In the genomic region with DNA sequence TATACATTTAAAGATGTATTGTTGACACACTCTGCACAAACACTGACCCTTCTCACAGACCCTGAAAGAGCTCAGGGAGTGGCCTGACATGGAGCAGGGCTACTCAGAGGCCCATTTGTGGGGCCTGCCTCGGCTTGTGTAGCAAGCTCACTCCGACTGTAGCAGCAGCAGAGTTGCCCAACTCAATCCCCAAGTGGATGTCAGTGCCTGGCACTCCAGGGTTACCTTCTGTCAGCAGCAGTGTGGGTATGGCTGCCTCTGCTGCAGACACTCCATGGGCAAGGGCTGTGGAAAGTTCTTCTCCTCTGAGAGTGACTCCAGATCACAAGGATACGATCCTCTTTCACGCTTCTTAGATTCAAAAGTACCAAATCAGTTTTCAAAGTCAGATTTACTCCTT, we compare ENCODE assay signal across 14 mouse cellular contexts. TPM values are rescaled to one million over a fixed set of nuclear protein-coding genes. Genes with fewer than 3 reads are reported as not detected.
DNase-seq lines count a peak whose midpoint lies in the region.
"Had no signal": no experiment of that assay in that cellular context is flagged by ENCODE, and none has a peak within 500 bp of the region (broad histone marks: within the 10 kb centered on the region; RNA-seq: fewer than 3 reads in every experiment).

No protein-coding gene starts in this region.

- peak; percentile 20 for DNase-seq in adrenal gland, adult 2 months
- no peak for DNase-seq in adrenal gland, postnatal 4 days (ENCODE audit: low spot score in 2 of 2)
- DNase-seq in adrenal gland, postnatal 25 days: peak; percentile 8
- no peak for DNase-seq in adrenal gland, adult 8-10 months
- DNase-seq in heart, adult 11 months: peak; percentile 74
- no peak for DNase-seq in heart, adult 8-10 months (ENCODE audit: low spot score)
- DNase-seq: cerebellum, adult 18-20 months; cerebellum, adult 9-10 months; cerebellum, postnatal 14 days; heart, adult 18-20 months; heart, postnatal 14 days; heart, postnatal 4 days; kidney, adult 18-20 months; kidney, adult 9 months had no signal

RNA-seq across cellular contexts. Expression of a gene that starts 4.4 kb away (rescaled TPM):
- under 1 TPM; 0.12 to 0.45 TPM for total RNA-seq in adrenal gland, adult 2 months (2021)
- polyA plus RNA-seq in adrenal gland, adult 2 months (2012; rRNA removed): 0.09 and 0.15 TPM in 2 replicates
- 1 to 10 TPM; 1.1 to 2.0 TPM for total RNA-seq in adrenal gland, postnatal 4 days (2021)
- 0.36 TPM in 1 of 2 replicates, not detected in the other for total RNA-seq in adrenal gland, postnatal 25 days (2021)
- total RNA-seq in adrenal gland, adult 8-10 months (2022): under 1 TPM; 0.17 to 0.52 (median 0.30) TPM
- 1 to 10 TPM; 4.2 to 6.8 (median 4.6) TPM for total RNA-seq in heart, adult 8-10 months (2022)

RNA-seq across cellular contexts. Expression of a gene that starts 56.3 kb away (rescaled TPM):
- 10 to 100 TPM; 42.0 to 43.9 TPM for total RNA-seq in adrenal gland, adult 2 months (2021)
- polyA plus RNA-seq in adrenal gland, adult 2 months (2012; rRNA removed): 3.8 and 5.4 TPM in 2 replicates
- 10 to 100 TPM; 45.4 to 47.2 TPM for total RNA-seq in adrenal gland, postnatal 4 days (2021)
- total RNA-seq in adrenal gland, postnatal 25 days (2021): 43.3 and 49.9 TPM in 2 replicates
- total RNA-seq in adrenal gland, adult 8-10 months (2022): 10 to 100 TPM; 48.4 to 61.4 (median 53.4) TPM
- total RNA-seq in heart, adult 8-10 months (2022): 10 to 100 TPM; 15.5 to 18.5 (median 16.5) TPM

RNA-seq across cellular contexts. Expression of a gene that starts 56.5 kb away (rescaled TPM):
- total RNA-seq in adrenal gland, adult 2 months (2021): 10 to 100 TPM; 40.0 to 42.3 TPM
- 11.0 and 11.5 TPM in 2 replicates for polyA plus RNA-seq in adrenal gland, adult 2 months (2012; rRNA removed)
- total RNA-seq in adrenal gland, postnatal 4 days (2021): 10 to 100 TPM; 27.6 to 29.0 TPM
- total RNA-seq in adrenal gland, postnatal 25 days (2021): 26.0 and 42.9 TPM in 2 replicates
- total RNA-seq in adrenal gland, adult 8-10 months (2022): 10 to 100 TPM; 41.0 to 49.5 (median 44.7) TPM
- 10 to 100 TPM; 25.4 to 33.7 (median 31.3) TPM for total RNA-seq in heart, adult 8-10 months (2022)

Comparison
In these comparisons a context has a peak if more than half of its experiments do, and no peak if none do; other contexts are left out.
1. DNase-seq: peak in adrenal gland, adult 2 months (single experiment), adrenal gland, postnatal 25 days (single experiment) and heart, adult 11 months (single experiment); none in adrenal gland, postnatal 4 days (0 of 2), adrenal gland, adult 8-10 months (single experiment) and heart, adult 8-10 months (single experiment).